Mouse (Mus musculus) hindbrain, embryonic 14.5 days (tissue): ENCODE results near the gene Hnrnpul2. TPM values are rescaled to one million over a fixed set of nuclear protein-coding genes. Genes with fewer than 3 reads are reported as not detected.
"Not testable (repeated sequence)": the region's sequence is repeated elsewhere in the genome, so short reads cannot be mapped to it uniquely, and the experiment has no call there.

Source experiments
- ATAC-seq: fragments of 200-750 bp; cut with Nextera tagmentation; 2 replicates; pipeline ENCODE4 v1.8.0; 2017; ENCODE audit warnings: moderate number of reproducible peaks, mild to moderate bottlenecking, moderate TSS enrichment, moderate library complexity; ENCODE audit not compliant: low FRiP score
- DNase-seq: peaks from one replicate; pipeline ENCODE4 v3.0.0-alpha.2; 2015; ENCODE audit warnings: low spot score
- H3K27ac ChIP-seq: fragments of 300-500 bp; sonication (generic); 2 replicates; pipeline ENCODE4 v1.5.1; 2014; ENCODE audit warnings: mild to moderate bottlenecking, moderate library complexity
- H3K27me3 ChIP-seq: fragments of 300-500 bp; sonication (generic); 2 replicates; pipeline ENCODE4 v1.6.1; 2014; ENCODE audit warnings: mild to moderate bottlenecking, low read length, mixed read lengths; ENCODE audit not compliant: control insufficient read depth, insufficient read depth
- H3K36me3 ChIP-seq: fragments of 300-500 bp; sonication (generic); replicated peaks from 2 replicates; pipeline ENCODE4 v1.6.1; 2014; ENCODE audit not compliant: control insufficient read depth, insufficient read depth
- H3K4me1 ChIP-seq: fragments of 300-500 bp; sonication (generic); replicated peaks from 2 replicates; pipeline ENCODE4 v1.6.1; 2014; ENCODE audit warnings: antibody characterized with exemption, low read length, mixed read lengths; ENCODE audit not compliant: control insufficient read depth, insufficient read depth
- H3K4me2 ChIP-seq: fragments of 300-500 bp; sonication (generic); replicated peaks from 2 replicates; pipeline ENCODE4 v1.6.1; 2014; ENCODE audit warnings: mild to moderate bottlenecking, moderate library complexity
- H3K4me3 ChIP-seq: fragments of 300-500 bp; sonication (generic); replicated peaks from 2 replicates; pipeline ENCODE4 v1.5.1; 2014; ENCODE audit warnings: mild to moderate bottlenecking, low read length
- H3K9ac ChIP-seq: fragments of 300-500 bp; sonication (generic); 2 replicates; pipeline ENCODE4 v1.6.1; 2014
- H3K9me3 ChIP-seq: fragments of 300-500 bp; sonication (generic); 2 replicates; pipeline ENCODE4 v1.6.1; 2016; ENCODE audit warnings: low read length; ENCODE audit not compliant: control insufficient read depth
- WGBS: fragments of 180-500 bp; shearing (Covaris S2); extraction: QIAGEN DNeasy Blood & Tissue Kit; methylation state at CpG from one replicate; pipeline ENCODE4 v1.1.7; 2014; 5-methylcytosine and 5-hydroxymethylcytosine counted together
- polyA plus RNA-seq: library from polyadenylated mRNA; unstranded; fragments of >200 nt; fragmentation: Nextera tagmentation; extraction: Ambion mirVana; gene quantifications from 2 replicates; pipeline ENCODE4 v1.2.1, GENCODE M21; 2014

Gene Hnrnpul2
- polyA plus RNA-seq, 1 experiment from 2014 or later: 8.4 TPM

DNA sequence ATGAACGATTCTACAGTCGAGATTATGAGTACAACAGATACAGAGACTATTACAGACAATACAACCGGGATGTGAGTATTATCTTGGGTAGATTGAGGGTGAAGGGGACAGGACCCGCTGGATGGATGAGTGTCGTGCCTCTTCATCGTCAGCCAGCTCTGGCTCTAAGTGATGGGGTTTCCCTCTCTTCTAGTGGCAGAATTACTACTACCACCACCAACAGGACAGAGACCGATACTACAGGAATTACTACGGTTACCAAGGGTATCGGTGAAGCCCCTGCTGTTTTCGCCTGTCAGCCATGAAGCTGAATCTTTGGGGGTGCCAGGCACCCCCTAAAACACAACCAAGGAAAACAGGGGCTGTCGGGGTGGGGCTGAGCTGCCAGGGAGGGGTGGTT, 11.5 kb downstream of the Hnrnpul2 start:
- peaks cover 96% of the 10 kb centered on the region for H3K36me3 ChIP-seq
- no peak overlapping the region for H3K9ac ChIP-seq
- ATAC-seq: no peak
- H3K4me1 ChIP-seq: no peaks in the 10 kb centered on the region
- H3K27me3 ChIP-seq: no peaks in the 10 kb centered on the region
- DNase-seq: no peak
- no peaks in the 10 kb centered on the region for H3K9me3 ChIP-seq
- no peak overlapping the region for H3K4me2 ChIP-seq
- no peak overlapping the region for H3K4me3 ChIP-seq
- no peak overlapping the region for H3K27ac ChIP-seq
- WGBS: 77% methylated on average over 11 of the region's 11 CpGs

DNA sequence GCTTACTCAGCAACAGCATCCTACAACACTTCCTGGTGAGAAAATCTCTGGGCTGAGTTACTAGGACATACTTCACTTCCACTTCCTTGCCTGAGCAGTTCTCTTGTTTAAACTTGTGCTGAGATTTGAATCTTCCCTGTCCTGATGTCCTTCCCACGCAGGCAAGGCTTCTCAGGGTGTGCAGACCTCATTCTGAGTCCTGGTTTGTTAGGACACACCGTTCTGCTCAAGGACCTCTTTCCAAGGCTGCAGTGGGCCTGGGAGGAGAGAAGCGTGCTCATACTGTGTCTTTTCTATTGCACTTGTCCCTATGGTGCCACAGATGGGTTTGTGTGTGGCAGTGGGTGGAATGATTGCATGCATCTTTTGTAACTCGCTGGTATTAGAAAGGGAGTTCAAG, 13.2 kb downstream of the Hnrnpul2 start:
- no peak overlapping the region for H3K27ac ChIP-seq
- H3K4me3 ChIP-seq: no peak overlapping the region
- peaks cover 79% of the 10 kb centered on the region for H3K36me3 ChIP-seq
- H3K9me3 ChIP-seq: no peaks in the 10 kb centered on the region
- H3K9ac ChIP-seq: no peak overlapping the region
- no peak for ATAC-seq
- no peak overlapping the region for H3K4me2 ChIP-seq
- no peak for DNase-seq
- 94% methylated on average over 4 of the region's 4 CpGs for WGBS
- H3K4me1 ChIP-seq: no peaks in the 10 kb centered on the region
- no peaks in the 10 kb centered on the region for H3K27me3 ChIP-seq

DNA sequence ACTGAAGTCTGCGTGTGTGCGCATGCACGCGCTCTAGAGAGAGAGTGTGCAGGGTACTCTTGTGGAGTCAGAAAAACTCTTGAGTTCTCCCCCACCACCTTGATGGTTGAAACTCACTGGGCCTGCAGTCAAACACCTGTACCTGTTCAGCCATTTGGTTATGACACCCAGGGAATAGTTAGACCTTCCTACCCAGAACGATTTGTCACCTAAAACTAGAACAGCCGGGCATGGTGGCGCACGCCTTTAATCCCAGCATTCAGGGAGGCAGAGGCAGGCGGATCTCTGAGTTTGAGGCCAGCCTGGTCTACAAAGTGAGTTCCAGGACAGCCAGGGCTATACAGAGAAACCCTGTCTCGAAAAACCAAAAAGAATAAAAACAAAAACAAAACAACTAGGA, 16.5 kb downstream of the Hnrnpul2 start:
- H3K9ac ChIP-seq, H3K27me3 ChIP-seq, H3K9me3 ChIP-seq, DNase-seq, ATAC-seq: not testable (repeated sequence)
- Histone ChIP-seq H3K4me2 (peak overlapping the region; percentile 66; the same call in 1 of the 2 replicates), H3K27ac (peak overlapping the region; percentile 96; the same call in 1 of the 2 replicates), H3K36me3 (peaks cover 45% of the 10 kb centered on the region), H3K4me1 (peaks cover 13% of the 10 kb centered on the region), H3K4me3 (peak overlapping the region; percentile 77; the same call in 1 of the 2 replicates)
- 99% methylated on average over 10 of the region's 10 CpGs for WGBS

DNA sequence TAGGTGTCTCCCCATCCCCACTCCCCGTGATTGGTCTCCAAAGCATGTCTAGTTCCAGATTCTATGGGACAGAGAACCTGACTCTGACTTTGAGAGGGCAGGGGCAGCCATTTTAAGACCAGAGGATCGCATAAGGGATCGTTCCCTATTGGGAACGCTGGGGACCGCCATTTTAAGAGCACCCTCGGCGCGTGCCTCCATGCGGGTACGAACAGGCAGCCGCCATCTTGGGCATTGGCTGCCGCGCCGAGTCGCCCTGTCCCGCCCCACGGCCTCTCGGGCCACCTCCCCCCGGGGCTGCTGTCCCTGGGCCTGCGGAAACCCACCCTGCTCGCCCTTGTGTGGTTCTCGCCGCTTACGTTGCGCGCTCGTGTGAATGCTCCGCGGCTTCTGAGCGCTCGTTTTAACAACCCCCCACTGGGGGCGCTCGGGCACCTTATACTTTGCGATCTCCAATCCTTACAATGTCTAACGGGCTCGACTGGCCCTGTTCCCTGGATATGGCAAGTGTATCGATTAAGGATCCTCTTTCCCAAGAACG, 17.5 kb downstream of the Hnrnpul2 start, which contains the start of gene Bscl2:
Bscl2 (plus strand) TSS at position 217 of the 541 bp plus-strand sequence.
- Histone ChIP-seq H3K27ac (peak within 1 kb of the TSS; percentile 96), H3K36me3 (peaks cover 41% of the 10 kb centered on the region), H3K4me2 (peak within 1 kb of the TSS; percentile 66), H3K9ac (peak within 1 kb of the TSS; percentile 94), H3K4me3 (peak within 1 kb of the TSS; percentile 77), H3K9me3 (no peaks in the 10 kb centered on the region), H3K4me1 (peaks cover 13% of the 10 kb centered on the region), H3K27me3 (no peaks in the 10 kb centered on the region)
- DNase-seq (peak; percentile 83), ATAC-seq (peak; percentile 64)
- under 1% methylated on average over 35 of the region's 38 CpGs for WGBS

DNA sequence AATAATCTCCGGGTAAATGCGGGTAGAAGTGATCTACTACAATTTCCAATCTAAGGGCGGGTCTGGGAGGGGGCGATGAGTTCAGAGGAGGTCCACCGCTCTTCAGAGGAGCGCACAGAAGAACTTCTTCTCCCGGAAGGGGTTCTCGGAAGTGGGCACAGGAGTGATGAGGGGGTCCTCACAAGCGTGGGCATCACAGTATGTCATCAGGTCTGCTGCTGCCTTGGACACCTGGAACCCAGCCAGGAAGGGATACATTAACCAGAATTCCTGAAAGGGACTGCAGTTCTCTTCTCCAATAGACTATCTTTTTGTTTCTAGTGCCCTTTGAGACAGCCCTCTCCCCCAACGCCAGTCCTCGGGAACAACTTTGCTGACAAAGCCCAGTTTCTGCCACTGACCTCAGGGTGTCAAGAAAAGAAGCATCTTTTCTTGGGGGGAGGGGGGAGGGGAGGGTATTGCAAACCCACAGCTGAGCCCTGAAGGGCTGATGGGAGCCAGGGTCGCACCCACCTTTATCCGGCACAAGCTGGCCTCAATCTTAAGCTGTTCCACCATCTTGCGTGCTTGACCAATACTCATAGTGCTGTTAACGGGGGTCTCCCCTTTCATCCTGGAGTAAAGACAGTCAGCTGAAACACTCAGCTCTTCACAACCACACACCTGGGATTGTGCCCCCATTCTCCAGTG, 18.4 kb downstream of the Hnrnpul2 start:
- ATAC-seq (no peak), DNase-seq (peak; percentile 46)
- WGBS: 11% methylated on average over 15 of the region's 15 CpGs
- no peaks in the 10 kb centered on the region for H3K27me3 ChIP-seq
- H3K9ac ChIP-seq: peak overlapping the region; percentile 94
- peak overlapping the region; percentile 66 for H3K4me2 ChIP-seq
- peak overlapping the region; percentile 77 for H3K4me3 ChIP-seq
- H3K36me3 ChIP-seq: peaks cover 39% of the 10 kb centered on the region
- no peaks in the 10 kb centered on the region for H3K9me3 ChIP-seq
- H3K4me1 ChIP-seq: peaks cover 13% of the 10 kb centered on the region
- H3K27ac ChIP-seq: peak overlapping the region; percentile 96

DNA sequence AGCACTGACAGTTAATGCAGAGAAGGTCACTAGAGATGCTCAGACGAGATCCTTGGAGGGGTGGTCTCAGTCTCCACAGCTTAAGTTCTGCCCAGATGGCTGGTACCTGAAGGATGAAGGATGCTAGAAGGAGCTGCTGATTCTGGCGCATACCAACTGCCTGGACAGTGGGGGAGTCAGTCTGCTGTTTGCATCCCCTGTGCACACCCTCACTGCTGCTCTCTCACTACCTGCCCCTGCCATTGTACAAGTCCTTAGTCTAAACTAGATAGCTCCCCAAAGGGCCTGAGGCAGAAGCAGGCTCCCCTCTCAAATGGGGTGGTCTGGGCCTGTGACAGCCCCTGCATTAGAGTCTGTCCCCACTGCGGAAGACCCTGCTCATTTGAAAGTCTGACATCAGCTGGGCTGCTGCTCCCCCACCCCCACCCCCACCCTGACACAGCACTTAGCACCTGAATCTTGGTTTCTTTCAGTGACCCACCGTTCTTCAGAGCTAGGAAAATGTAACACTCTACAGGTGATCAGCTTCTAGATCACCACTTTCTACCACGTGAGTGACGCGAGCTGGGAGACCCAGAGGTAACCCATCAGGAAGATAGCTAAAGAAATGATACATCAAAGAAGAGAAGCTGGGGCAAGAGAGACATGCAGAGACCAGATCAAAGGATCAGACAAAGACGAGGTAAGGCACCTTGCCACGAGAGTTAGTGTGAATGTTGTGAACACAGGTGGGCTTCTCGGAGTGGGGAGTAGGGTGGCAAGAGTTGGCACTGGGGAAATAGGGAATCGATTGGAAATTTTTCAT, 19.5 kb downstream of the Hnrnpul2 start, which contains the start of gene Gng3:
Gng3 (minus strand) TSS at position 92 of the 805 bp plus-strand sequence.
- H3K4me2 ChIP-seq: peak within 1 kb of the TSS; percentile 66
- H3K27ac ChIP-seq: peak within 1 kb of the TSS; percentile 96
- peak within 1 kb of the TSS; percentile 94 for H3K9ac ChIP-seq
- DNase-seq (peak; percentile 83), ATAC-seq (peak; percentile 93)
- H3K4me1 ChIP-seq: peaks cover 13% of the 10 kb centered on the region
- 29% methylated on average over 11 of the region's 11 CpGs for WGBS
- H3K36me3 ChIP-seq: peaks cover 37% of the 10 kb centered on the region
- H3K27me3 ChIP-seq: no peaks in the 10 kb centered on the region
- no peaks in the 10 kb centered on the region for H3K9me3 ChIP-seq
- peak within 1 kb of the TSS; percentile 77 for H3K4me3 ChIP-seq

DNA sequence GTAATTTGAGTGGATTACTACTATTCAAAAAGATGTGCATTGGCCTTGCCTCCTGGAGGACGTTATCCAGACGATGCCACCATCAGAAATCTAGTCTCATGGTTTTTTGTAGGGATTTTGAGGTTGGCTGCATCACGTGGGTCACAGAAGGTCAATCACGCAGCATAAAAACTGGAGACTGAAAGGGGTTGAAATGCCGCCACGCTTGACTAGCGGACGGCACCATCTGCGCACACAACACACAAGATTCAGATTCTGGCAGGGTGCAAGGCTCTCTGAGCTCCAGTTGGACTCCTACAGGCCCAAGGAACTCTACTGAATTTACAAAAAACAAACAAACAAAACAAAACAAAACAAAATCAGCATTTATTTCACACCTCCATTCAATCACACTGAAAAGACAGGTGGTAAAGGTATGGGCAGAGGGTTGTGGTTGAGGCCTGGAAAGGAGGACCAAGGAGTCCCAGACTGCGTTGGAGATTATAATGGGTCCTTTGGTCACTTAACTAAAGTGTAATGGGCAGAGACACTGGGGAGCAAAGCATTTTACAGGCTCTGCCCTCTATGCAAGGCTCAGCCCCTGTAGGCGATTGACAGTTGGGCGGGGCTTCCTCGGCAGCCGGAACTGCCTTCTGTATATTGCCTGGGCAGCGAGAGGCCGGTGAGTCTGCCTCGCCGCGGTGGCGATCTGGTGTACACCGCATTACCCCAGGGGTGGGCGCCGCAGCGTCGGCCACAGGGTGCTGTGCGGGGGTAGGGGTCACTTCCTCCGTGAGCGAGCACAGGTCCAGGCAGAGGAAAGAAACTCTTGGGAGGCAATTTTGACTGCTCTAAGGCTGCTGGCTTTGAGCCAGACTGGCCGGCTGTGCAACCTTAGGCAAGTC, 20.3 kb downstream of the Hnrnpul2 start:
- Histone ChIP-seq H3K36me3 (peaks cover 34% of the 10 kb centered on the region), H3K9ac (peak overlapping the region; percentile 94), H3K4me2 (peak overlapping the region; percentile 66), H3K4me3 (peak overlapping the region; percentile 77), H3K27me3 (no peaks in the 10 kb centered on the region), H3K4me1 (peaks cover 13% of the 10 kb centered on the region), H3K9me3 (no peaks in the 10 kb centered on the region), H3K27ac (peak overlapping the region; percentile 96)
- 13% methylated on average over 29 of the region's 29 CpGs for WGBS
- DNase-seq (peak; percentile 67), ATAC-seq (no peak)

DNA sequence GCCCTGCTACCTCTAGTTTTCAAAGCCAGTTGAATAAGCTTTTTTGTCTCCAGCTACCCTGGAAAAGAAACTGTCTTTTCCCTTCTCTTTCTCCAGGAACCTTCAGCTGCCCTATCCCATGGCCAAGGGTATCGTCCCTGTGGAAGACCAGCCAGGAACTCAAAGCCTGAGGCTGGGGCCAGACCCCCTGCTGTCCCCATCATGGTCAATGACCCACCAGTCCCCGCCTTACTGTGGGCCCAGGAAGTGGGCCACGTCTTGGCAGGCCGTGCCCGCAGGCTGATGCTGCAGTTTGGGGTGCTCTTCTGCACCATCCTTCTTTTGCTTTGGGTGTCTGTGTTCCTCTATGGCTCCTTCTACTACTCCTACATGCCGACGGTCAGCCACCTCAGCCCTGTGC, 21.2 kb downstream of the Hnrnpul2 start:
- 82% methylated on average over 7 of the region's 7 CpGs for WGBS
- H3K4me2 ChIP-seq: peak overlapping the region; percentile 66
- DNase-seq: no peak
- no peaks in the 10 kb centered on the region for H3K27me3 ChIP-seq
- peak overlapping the region; percentile 94 for H3K9ac ChIP-seq
- H3K27ac ChIP-seq: peak overlapping the region; percentile 96; the same call in 1 of the 2 replicates
- H3K4me3 ChIP-seq: peak overlapping the region; percentile 77
- H3K4me1 ChIP-seq: peaks cover 13% of the 10 kb centered on the region
- H3K9me3 ChIP-seq: no peaks in the 10 kb centered on the region
- no peak for ATAC-seq
- peaks cover 36% of the 10 kb centered on the region for H3K36me3 ChIP-seq
